Mouse (Mus musculus) MEL (cell line): ENCODE measurements around the gene Pirt. TPM values are rescaled to one million over a fixed set of nuclear protein-coding genes. Genes with fewer than 3 reads are reported as not detected.

ENCODE experiments used
- DNase-seq: peaks from one replicate; pipeline ENCODE4 v3.0.0; 2011; ENCODE audit warnings: low read depth, low spot score
- H3K27ac ChIP-seq: 2 replicates; pipeline ENCODE4 v1.5.1; 2012; ENCODE audit warnings: low read depth, mild to moderate bottlenecking, control low read depth, low read length, moderate library complexity; ENCODE audit not compliant: control insufficient read depth
- H3K27me3 ChIP-seq, 2 experiments: fragments of 150-350 bp in 1 of 2; sonication (generic) in 1 of 2; 2 replicates each; pipeline ENCODE4 v1.6.1; 2012; ENCODE audit warnings: low read length in 2 of 2, mild to moderate bottlenecking in 2 of 2, improper control_type of control experiment in 1 of 2, moderate library complexity in 1 of 2; ENCODE audit not compliant: insufficient read depth in 2 of 2, control insufficient read depth in 1 of 2
- H3K36me3 ChIP-seq, 2 experiments: 2 replicates each; pipeline ENCODE4 v1.6.1; 2012 to 2014; ENCODE audit warnings: low read length in 2 of 2, improper control_type of control experiment in 1 of 2, inconsistent platforms in 1 of 2, mild to moderate bottlenecking in 1 of 2; ENCODE audit not compliant: insufficient read depth in 2 of 2, control insufficient read depth in 1 of 2
- H3K4me1 ChIP-seq, 2 experiments: fragments of 150-350 bp in 1 of 2; sonication (generic) in 1 of 2; 2 replicates each; pipeline ENCODE4 v1.6.1; 2012; ENCODE audit warnings: low read length in 2 of 2, improper control_type of control experiment in 1 of 2, mild to moderate bottlenecking in 1 of 2; ENCODE audit not compliant: insufficient read depth in 2 of 2, control insufficient read depth in 1 of 2
- H3K4me3 ChIP-seq, 2 experiments: fragments of 150-350 bp in 1 of 2; sonication (generic) in 1 of 2; 2 replicates each; pipeline ENCODE4 v1.5.1; 2012; ENCODE audit warnings: low read depth in 2 of 2, low read length in 2 of 2, mild to moderate bottlenecking in 2 of 2, moderate library complexity in 2 of 2, control low read depth in 1 of 2, improper control_type of control experiment in 1 of 2; ENCODE audit not compliant: control insufficient read depth in 1 of 2, insufficient read depth in 1 of 2
- H3K79me2 ChIP-seq: 2 replicates; pipeline ENCODE4 v1.6.1; 2012; ENCODE audit warnings: mild to moderate bottlenecking, low read length, moderate library complexity; ENCODE audit not compliant: control insufficient read depth, poor library complexity, insufficient read depth
- H3K9ac ChIP-seq: 2 replicates; pipeline ENCODE4 v1.6.1; 2012; ENCODE audit warnings: low read depth, mild to moderate bottlenecking, control low read depth, low read length, moderate library complexity; ENCODE audit not compliant: control insufficient read depth, poor library complexity, severe bottlenecking
- H3K9me3 ChIP-seq: fragments of 150-350 bp; sonication (generic); replicated peaks from 2 replicates; pipeline ENCODE4 v1.6.1; 2012; ENCODE audit warnings: mild to moderate bottlenecking, low read length, improper control_type of control experiment, moderate library complexity; ENCODE audit not compliant: insufficient read depth
- BHLHE40 ChIP-seq: IDR thresholded peaks from 2 replicates; pipeline ENCODE4 v1.6.1; 2012; ENCODE audit warnings: low read depth, mild to moderate bottlenecking, inconsistent platforms, low read length, improper control_type of control experiment, borderline replicate concordance
- CHD1 ChIP-seq: IDR thresholded peaks from 2 replicates; pipeline ENCODE4 v1.6.1; 2012; ENCODE audit warnings: low read depth, mild to moderate bottlenecking, inconsistent platforms, low read length, improper control_type of control experiment
- CHD2 ChIP-seq: IDR thresholded peaks from 2 replicates; pipeline ENCODE4 v1.6.1; 2011; ENCODE audit warnings: low read length, improper control_type of control experiment
- CTCF ChIP-seq, 3 experiments: IDR thresholded peaks in 2 of 3; conservative IDR thresholded peaks in 1 of 3; 2 replicates each; pipeline ENCODE4 v1.5.1; 2011 to 2012; ENCODE audit warnings: low read length in 3 of 3, low read depth in 2 of 3, mild to moderate bottlenecking in 2 of 3, improper control_type of control experiment in 1 of 3, inconsistent platforms in 1 of 3, mixed read lengths in 1 of 3, moderate library complexity in 1 of 3; ENCODE audit not compliant: control insufficient read depth in 1 of 3, insufficient read depth in 1 of 3, poor library complexity in 1 of 3, severe bottlenecking in 1 of 3
- E2F4 ChIP-seq: IDR thresholded peaks from 2 replicates; pipeline ENCODE4 v1.6.1; 2011; ENCODE audit warnings: low read depth, low read length, improper control_type of control experiment, borderline replicate concordance
- ELF1 ChIP-seq: IDR thresholded peaks from 2 replicates; pipeline ENCODE4 v1.6.1; 2014; ENCODE audit warnings: low read depth, mild to moderate bottlenecking, inconsistent platforms, low read length, improper control_type of control experiment, moderate library complexity
- EP300 ChIP-seq, 2 experiments: IDR thresholded peaks; 2 replicates each; pipeline ENCODE4 v1.6.1; 2011; ENCODE audit warnings: improper control_type of control experiment in 2 of 2, low read length in 2 of 2, low read depth in 1 of 2, mild to moderate bottlenecking in 1 of 2
- ETS1 ChIP-seq: IDR thresholded peaks from 2 replicates; pipeline ENCODE4 v1.6.1; 2012; ENCODE audit warnings: low read depth, mild to moderate bottlenecking, inconsistent platforms, low read length, improper control_type of control experiment, moderate library complexity
- GABPA ChIP-seq: IDR thresholded peaks from 2 replicates; pipeline ENCODE4 v1.6.1; 2012; ENCODE audit warnings: low read depth, mild to moderate bottlenecking, inconsistent platforms, low read length, improper control_type of control experiment, moderate library complexity
- GATA1 ChIP-seq: IDR thresholded peaks from 2 replicates; pipeline ENCODE4 v1.6.1; 2011; ENCODE audit warnings: low read depth, low read length, improper control_type of control experiment
- HCFC1 ChIP-seq: IDR thresholded peaks from 2 replicates; pipeline ENCODE4 v1.6.1; 2012; ENCODE audit warnings: low read depth, mild to moderate bottlenecking, inconsistent platforms, low read length, improper control_type of control experiment, moderate library complexity
- JUND ChIP-seq: IDR thresholded peaks from 2 replicates; pipeline ENCODE4 v1.6.1; 2011; ENCODE audit warnings: low read depth, mild to moderate bottlenecking, improper control_type of control experiment, low read length
- KAT2A ChIP-seq: conservative IDR thresholded peaks from 2 replicates; pipeline ENCODE4 v1.6.1; 2012; ENCODE audit warnings: low read depth, low read length, improper control_type of control experiment, inconsistent platforms
- MAX ChIP-seq: IDR thresholded peaks from 2 replicates; pipeline ENCODE4 v1.6.1; 2011; ENCODE audit warnings: low read length, improper control_type of control experiment
- MEF2A ChIP-seq: IDR thresholded peaks from 2 replicates; pipeline ENCODE4 v1.6.1; 2014; ENCODE audit warnings: low read depth, mild to moderate bottlenecking, inconsistent platforms, low read length, improper control_type of control experiment; ENCODE audit not compliant: poor library complexity, insufficient replicate concordance, severe bottlenecking; ENCODE audit errors: extremely low read depth
- MXI1 ChIP-seq: IDR thresholded peaks from 2 replicates; pipeline ENCODE4 v1.6.1; 2011; ENCODE audit warnings: mild to moderate bottlenecking, low read depth, low read length, improper control_type of control experiment
- MYB ChIP-seq: IDR thresholded peaks from 2 replicates; pipeline ENCODE4 v1.6.1; 2011; ENCODE audit warnings: mild to moderate bottlenecking, low read depth, low read length, improper control_type of control experiment
- MYC ChIP-seq: IDR thresholded peaks from 2 replicates; pipeline ENCODE4 v1.6.1; 2011; ENCODE audit warnings: low read depth, mild to moderate bottlenecking, low read length, improper control_type of control experiment, moderate library complexity
- POLR2AphosphoS2 ChIP-seq: IDR thresholded peaks from 2 replicates; pipeline ENCODE4 v1.6.1; 2011; ENCODE audit warnings: low read length, improper control_type of control experiment
- SMC3 ChIP-seq: IDR thresholded peaks from 2 replicates; pipeline ENCODE4 v1.6.1; 2011; ENCODE audit warnings: low read depth, low read length, improper control_type of control experiment
- TAL1 ChIP-seq: IDR thresholded peaks from 2 replicates; pipeline ENCODE4 v1.6.1; 2012; ENCODE audit warnings: mild to moderate bottlenecking, inconsistent platforms, low read length, moderate library complexity, mixed read lengths
- TBP ChIP-seq: IDR thresholded peaks from 2 replicates; pipeline ENCODE4 v1.8.0; 2011; ENCODE audit warnings: low read depth, low read length, improper control_type of control experiment
- TCF12 ChIP-seq: IDR thresholded peaks from 2 replicates; pipeline ENCODE4 v1.6.1; 2014; ENCODE audit warnings: low read depth, mild to moderate bottlenecking, inconsistent platforms, low read length, improper control_type of control experiment, moderate library complexity
- UBTF ChIP-seq: IDR thresholded peaks from 2 replicates; pipeline ENCODE4 v1.6.1; 2012; ENCODE audit warnings: low read depth, mild to moderate bottlenecking, inconsistent platforms, low read length, improper control_type of control experiment, moderate library complexity, borderline replicate concordance; ENCODE audit not compliant: insufficient read depth
- USF1 ChIP-seq: IDR thresholded peaks from 2 replicates; pipeline ENCODE4 v1.6.1; 2014; ENCODE audit warnings: low read depth, mild to moderate bottlenecking, inconsistent platforms, low read length, improper control_type of control experiment, moderate library complexity
- USF2 ChIP-seq, 2 experiments: IDR thresholded peaks; 2 replicates each; pipeline ENCODE4 v1.6.1; 2011 to 2012; ENCODE audit warnings: improper control_type of control experiment in 2 of 2, low read length in 2 of 2, borderline replicate concordance in 1 of 2, inconsistent platforms in 1 of 2, low read depth in 1 of 2, mild to moderate bottlenecking in 1 of 2; ENCODE audit not compliant: insufficient read depth in 1 of 2
- ZC3H11A ChIP-seq: IDR thresholded peaks from 2 replicates; pipeline ENCODE4 v1.6.1; 2012; ENCODE audit warnings: low read depth, mild to moderate bottlenecking, inconsistent platforms, low read length, improper control_type of control experiment
- ZKSCAN1 ChIP-seq: IDR thresholded peaks from 2 replicates; pipeline ENCODE4 v1.6.1; 2012; ENCODE audit warnings: low read depth, mild to moderate bottlenecking, inconsistent platforms, low read length, improper control_type of control experiment, moderate library complexity
- polyA plus RNA-seq, 2 experiments: library from polyadenylated mRNA; stranded (reverse) in 1 of 2; unstranded in 1 of 2; fragments of >175 nt in 1 of 2; fragments of >200 nt in 1 of 2; gene quantifications; 2 replicates each; pipeline versions ENCODE4 v1.2.1 to v1.2.4; 2012; ENCODE audit warnings: low replicate concordance in 2 of 2, low read depth in 1 of 2; ENCODE audit not compliant: insufficient read length in 2 of 2, insufficient read depth in 1 of 2, missing spikeins in 1 of 2
- total RNA-seq: library from RNA; depleted of rRNA; stranded (reverse); fragments of 300-350 nt; gene quantifications from 2 replicates; pipeline ENCODE4 v1.2.3, GENCODE M21; 2012

Pirt gene
- total and polyA plus RNA-seq, 3 experiments = not detected

GRCm38 (mm10) chr11:66902801-66903200 is 9.0 kb upstream of the Pirt start:
- Histone ChIP-seq H3K9me3 (no peaks in the 10 kb centered on the region), H3K36me3 (no peaks in the 10 kb centered on the region), H3K27ac (no peak overlapping the region), H3K9ac (no peak overlapping the region), H3K27me3 (peaks cover 2% of the 10 kb centered on the region in 2 experiments; a peak in 3 of 4 replicates), H3K79me2 (no peaks in the 10 kb centered on the region), H3K4me1 (peaks cover 0 to 2% of the 10 kb centered on the region in 2 experiments; a peak in 1 of 4 replicates), H3K4me3 (no peak overlapping the region)
- no peak for DNase-seq
- TF ChIP-seq JUND (no peak), E2F4 (no peak), ELF1 (no peak), CHD1 (no peak), TBP (no peak), CTCF (IDR thresholded peaks at IDR 0.05 in 2 of 3, conservative IDR thresholded peaks at IDR 0.05 in 1 of 3; ENCODE audit: control insufficient read depth in 1 of 3, insufficient read depth in 1 of 3, low read depth in 2 of 3, low read length in 3 of 3, poor library complexity in 1 of 3, severe bottlenecking in 1 of 3) (no peak), SMC3 (no peak), TAL1 (no peak), TCF12 (no peak), ETS1 (no peak), MEF2A (no peak), CHD2 (no peak), USF1 (no peak), ZKSCAN1 (no peak), KAT2A (no peak), USF2 (IDR thresholded peaks at IDR 0.05; ENCODE audit: borderline replicate concordance in 1 of 2, insufficient read depth in 1 of 2, low read depth in 1 of 2, low read length in 2 of 2) (no peak), MYC (no peak), MAX (no peak)

GRCm38 (mm10) chr11:66905617-66906384 is 6.0 kb upstream of the Pirt start:
- H3K79me2 ChIP-seq = no peaks in the 10 kb centered on the region
- H3K36me3 ChIP-seq = no peaks in the 10 kb centered on the region
- H3K4me3 ChIP-seq = no peak overlapping the region
- H3K9me3 ChIP-seq = no peaks in the 10 kb centered on the region
- H3K9ac ChIP-seq = no peak overlapping the region
- H3K27me3 ChIP-seq = peaks cover 2% of the 10 kb centered on the region in 2 experiments; a peak in 3 of 4 replicates
- H3K4me1 ChIP-seq = peaks cover 0 to 2% of the 10 kb centered on the region in 2 experiments; a peak in 1 of 4 replicates
- DNase-seq = peak; percentile 80
- no peak overlapping the region for H3K27ac ChIP-seq
- TF ChIP-seq CHD1 (no peak), ZKSCAN1 (no peak), BHLHE40 (no peak), SMC3 (peak; percentile 83), GABPA (no peak), MYB (no peak), JUND (no peak), GATA1 (0 out of 2 replicates have a peak, but pooled peaks have one; percentile 8), E2F4 (no peak), CTCF (IDR thresholded peaks at IDR 0.05 in 2 of 3, conservative IDR thresholded peaks at IDR 0.05 in 1 of 3; ENCODE audit: control insufficient read depth in 1 of 3, insufficient read depth in 1 of 3, low read depth in 2 of 3, low read length in 3 of 3, poor library complexity in 1 of 3, severe bottlenecking in 1 of 3) (peak; percentile 69 to 100 (median 94)), HCFC1 (no peak), UBTF (no peak), ELF1 (0 out of 2 replicates have a peak, but pooled peaks have one; percentile 16), ZC3H11A (peak; percentile 73), TAL1 (no peak), EP300 (IDR thresholded peaks at IDR 0.05; ENCODE audit: low read depth in 1 of 2, low read length in 2 of 2) (no peak), KAT2A (no peak), TCF12 (no peak), USF1 (no peak), POLR2AphosphoS2 (no peak), MXI1 (no peak), CHD2 (no peak)
